Mouse (Mus musculus) thymus, postnatal 0 days (tissue): ENCODE results near the gene 1110051M20Rik. TPM values are rescaled to one million over a fixed set of nuclear protein-coding genes. Genes with fewer than 3 reads are reported as not detected.
"Not testable (repeated sequence)": the region's sequence is repeated elsewhere in the genome, so short reads cannot be mapped to it uniquely, and the experiment has no call there.

Experiments used
- DNase-seq: peaks from one replicate; pipeline ENCODE4 v3.0.0-alpha.2; 2015; ENCODE audit warnings: low spot score
- polyA plus RNA-seq: library from polyadenylated mRNA; unstranded; fragments of >200 nt; fragmentation: Nextera tagmentation; extraction: Ambion mirVana; gene quantifications from 2 replicates; pipeline ENCODE4 v1.2.1, GENCODE M21; 2015

The 1110051M20Rik gene
- 24.5 and 25.2 TPM in 2 replicates for polyA plus RNA-seq

DNA sequence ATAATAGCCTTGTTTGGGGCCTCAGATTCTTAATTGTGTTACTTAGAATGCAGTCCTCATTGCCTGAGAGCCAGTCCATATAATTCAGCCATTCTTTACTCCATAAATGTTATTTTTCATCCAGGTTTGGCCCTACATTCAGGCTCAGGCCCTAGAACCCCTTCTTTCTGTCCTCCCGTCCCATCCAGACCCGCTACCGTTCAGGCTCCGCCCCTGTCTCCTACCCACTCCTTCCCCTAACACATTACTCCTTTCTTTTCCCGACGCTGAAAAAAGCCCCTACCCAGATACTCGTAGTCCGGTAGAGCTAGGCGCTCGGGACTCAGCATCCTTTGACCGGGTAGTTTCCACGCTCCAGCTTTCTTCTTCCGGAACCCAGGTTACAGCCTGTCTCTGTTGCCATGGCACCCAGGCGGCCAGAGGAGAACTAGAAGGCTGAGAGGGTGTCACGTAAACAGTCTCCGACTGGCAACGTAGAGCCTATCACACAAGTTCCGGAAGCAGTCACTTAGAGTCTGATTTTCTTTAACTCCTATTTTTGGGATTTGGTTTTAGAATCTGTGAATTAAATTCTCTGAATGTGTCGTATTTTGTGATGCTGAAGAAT is at the start of gene 1110051M20Rik:
Gene 1110051M20Rik (minus strand): TSS at position 419 of the 607 bp plus-strand sequence.
- peak; percentile 89 for DNase-seq

DNA sequence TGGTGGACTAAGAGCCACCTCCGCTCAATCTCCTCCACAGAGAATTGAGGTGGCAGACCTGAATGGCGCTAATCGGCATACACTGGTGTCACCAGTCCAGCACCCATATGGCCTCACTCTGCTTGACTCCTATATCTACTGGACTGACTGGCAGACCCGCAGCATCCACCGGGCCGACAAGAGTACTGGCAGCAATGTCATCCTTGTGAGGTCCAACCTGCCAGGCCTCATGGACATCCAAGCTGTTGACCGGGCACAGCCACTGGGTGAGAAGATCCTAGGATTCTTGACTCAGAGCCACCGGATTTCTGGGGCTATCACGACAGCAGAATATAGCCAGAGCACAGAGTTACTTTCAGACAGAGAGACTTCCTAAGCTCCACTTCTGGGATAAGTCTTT is 49.5 kb upstream of the 1110051M20Rik start:
- DNase-seq: no peak

DNA sequence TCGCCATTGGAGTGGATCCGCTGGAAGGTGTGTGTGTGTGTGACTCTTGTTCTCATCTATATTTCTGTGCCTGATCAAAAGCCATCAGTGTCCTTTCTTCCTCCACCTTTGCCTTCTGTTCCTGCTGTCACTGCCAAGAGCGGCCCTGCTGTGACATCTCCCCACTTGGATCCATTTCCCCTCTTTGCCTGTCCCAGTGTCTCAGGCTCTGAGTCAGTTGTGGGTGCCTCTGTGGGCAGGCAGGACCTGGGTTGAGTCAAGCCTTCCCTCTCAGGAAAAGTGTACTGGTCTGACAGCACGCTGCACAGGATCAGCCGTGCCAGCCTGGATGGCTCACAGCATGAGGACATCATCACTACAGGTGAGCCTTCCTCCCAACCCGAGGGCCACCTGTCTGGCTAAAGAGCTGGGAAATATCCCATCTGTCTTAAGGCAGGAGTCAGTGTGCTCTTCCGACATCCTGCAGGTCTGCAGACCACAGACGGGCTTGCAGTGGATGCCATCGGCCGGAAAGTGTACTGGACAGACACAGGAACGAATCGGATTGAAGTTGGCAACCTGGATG is 47.6 kb upstream of the 1110051M20Rik start:
- DNase-seq: no peak

- DNase-seq: not testable (repeated sequence)
Observed at GRCm38 (mm10) chr2:91487295-91487694, 42.8 kb upstream of the 1110051M20Rik start.

GRCm38 (mm10) chr2:91485256-91485655 is 40.8 kb upstream of the 1110051M20Rik start:
- no peak for DNase-seq

DNA sequence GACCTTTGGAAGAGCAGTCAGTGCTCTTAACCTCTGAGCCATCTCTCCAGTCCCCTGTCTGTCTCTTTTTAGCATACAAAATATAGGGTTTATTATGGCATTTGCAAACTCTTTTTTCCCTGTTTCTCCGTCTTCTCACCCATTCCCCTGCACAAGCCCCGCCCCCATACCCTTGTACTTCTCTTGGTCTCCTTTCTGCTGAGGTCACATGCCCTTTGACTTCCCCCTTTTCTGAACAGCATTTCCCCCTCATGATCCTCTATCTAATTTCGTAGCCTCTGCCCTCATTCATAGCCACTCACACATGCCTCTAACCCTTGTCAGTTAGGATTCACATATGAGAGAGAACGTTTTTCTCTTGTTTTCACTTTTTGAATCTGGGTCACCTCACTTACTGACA is 40.2 kb upstream of the 1110051M20Rik start:
- DNase-seq: no peak

DNA sequence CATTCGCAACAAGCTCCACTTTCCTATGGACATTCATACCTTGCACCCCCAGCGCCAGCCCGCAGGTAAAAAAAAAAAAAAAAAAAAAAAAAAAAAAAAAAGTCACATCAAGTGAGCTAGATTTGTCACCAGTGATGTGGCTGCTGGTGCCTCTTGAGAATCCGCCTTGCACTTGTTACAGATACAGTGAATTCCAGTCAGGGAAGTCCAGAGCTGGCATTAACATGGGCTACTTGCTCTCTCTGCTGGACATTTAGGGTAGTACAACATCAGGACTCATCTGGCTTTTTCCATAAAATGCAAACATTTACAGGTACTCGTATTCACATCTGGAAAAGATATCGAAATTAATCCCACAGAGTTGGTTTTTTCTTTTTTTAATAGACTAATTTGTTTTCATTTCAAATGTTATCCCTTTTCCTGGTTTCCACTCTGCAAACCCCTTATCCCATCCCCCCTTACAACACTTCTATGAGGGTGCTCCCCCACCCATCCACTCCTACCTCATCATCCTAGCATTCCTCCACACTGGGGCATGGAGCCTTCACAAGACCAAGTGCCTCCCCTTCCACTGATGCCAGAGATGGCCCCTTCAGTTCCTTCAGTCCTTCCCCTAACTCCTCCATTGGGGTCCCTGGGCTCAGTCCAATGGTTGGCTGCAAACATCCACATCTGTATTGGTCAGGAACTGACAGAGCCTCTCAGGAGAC is 36.5 kb upstream of the 1110051M20Rik start:
- DNase-seq: peak; percentile 53

GRCm38 (mm10) chr2:91480399-91480801 is 35.9 kb upstream of the 1110051M20Rik start:
- no peak for DNase-seq

DNA sequence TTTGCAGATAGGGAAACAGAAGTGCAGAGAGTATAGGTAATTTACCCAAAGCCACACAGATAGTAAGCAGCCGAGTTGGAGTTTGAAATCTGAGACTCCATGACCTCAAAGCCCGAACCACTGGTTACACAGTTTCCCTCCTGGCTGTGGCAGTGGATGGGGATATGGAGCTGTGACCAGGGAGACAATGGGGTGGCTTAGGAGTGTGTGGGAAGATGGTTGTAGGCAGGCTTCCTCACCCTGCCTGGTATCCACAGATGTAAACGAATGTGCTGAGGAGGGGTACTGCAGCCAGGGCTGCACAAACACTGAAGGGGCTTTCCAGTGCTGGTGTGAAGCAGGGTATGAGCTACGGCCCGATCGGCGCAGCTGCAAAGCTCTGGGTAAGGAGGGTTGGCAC is 32.3 kb upstream of the 1110051M20Rik start:
- DNase-seq: no peak

- DNase-seq: no peak
Observed at GRCm38 (mm10) chr2:91476251-91476661, 31.8 kb upstream of the 1110051M20Rik start.

DNA sequence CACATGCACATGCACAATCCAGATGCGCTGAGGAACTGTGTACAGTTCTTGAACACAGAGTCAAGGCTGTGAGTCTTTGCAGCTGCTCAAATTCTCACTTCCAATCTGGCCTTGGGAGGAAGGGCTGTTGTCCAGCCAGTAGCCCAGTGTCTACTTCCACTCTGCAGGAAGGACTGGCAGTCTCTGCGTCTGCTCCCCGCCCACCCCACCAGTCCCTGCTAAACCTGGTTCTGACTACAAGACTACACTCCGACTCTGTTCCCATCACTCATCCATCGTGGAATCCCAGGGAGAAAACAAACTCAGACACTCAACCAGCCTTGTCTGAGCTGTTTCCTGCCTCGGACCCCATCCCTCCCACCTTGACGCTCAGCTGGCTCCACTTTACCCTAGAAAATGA is 31.3 kb upstream of the 1110051M20Rik start:
- DNase-seq: no peak

GRCm38 (mm10) chr2:91474358-91474757 is 29.9 kb upstream of the 1110051M20Rik start:
- no peak for DNase-seq

GRCm38 (mm10) chr2:91470055-91470647 is 25.6 kb upstream of the 1110051M20Rik start:
- no peak for DNase-seq

GRCm38 (mm10) chr2:91467613-91468012 is 23.1 kb upstream of the 1110051M20Rik start:
- DNase-seq: no peak

DNA sequence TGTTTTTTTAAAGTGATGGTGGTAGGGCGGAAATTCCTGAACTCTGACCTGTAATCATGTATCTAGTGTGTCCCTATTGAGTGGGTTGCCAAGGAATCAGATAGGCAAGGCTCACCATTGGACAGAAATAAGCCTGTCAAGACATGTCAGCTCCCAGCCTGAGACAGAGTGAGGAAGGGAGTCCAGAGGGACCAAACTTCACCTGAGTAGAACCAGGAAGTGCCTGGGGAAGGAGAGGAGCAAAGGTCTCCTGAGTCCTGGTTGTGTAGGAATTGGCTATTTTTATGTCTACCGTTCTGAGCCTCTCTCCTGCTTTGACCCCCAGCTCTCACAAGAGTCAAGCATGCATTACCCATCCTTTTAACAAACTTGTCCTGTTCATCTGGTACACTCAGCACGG is 21.4 kb upstream of the 1110051M20Rik start:
- DNase-seq: no peak

DNA sequence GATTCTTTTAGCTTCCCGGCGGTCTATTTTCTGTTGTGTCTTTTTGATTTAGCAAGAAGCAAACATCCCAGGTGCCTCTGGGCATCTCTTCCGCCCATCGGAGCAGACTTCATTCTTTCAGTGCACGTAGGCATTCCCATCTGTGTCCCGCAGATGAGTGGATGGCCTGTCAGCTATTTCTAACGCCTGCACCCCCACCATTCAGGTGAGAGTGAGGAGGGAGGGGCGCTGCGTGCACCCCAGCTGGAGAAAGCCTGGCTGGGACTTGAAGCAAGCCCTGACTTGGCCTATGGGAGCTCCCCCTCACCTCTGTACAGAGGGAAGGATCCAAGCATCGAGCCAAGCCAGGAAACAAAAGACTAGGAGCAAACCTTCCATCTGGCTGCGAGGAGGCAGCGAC is 18.2 kb upstream of the 1110051M20Rik start:
- no peak for DNase-seq

DNA sequence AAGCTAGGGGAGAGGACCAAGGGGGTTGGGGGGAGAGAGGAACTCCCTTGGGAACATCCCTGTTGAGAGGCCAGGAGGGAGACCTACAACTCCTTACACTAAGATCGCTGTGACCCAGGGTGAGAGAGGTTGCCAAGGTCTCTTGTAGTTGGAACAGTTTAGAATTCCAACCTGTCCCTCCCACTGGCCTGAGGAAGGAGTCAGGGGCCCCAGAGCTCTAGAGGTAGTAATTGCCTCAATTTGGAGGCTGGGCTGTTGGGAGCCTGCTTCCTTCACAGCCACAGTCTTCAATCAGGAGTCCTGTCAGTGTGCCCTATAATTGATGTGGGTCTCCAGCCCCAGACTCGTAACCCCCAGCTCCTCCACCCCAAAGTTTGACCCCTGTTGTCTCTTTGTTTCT is 17.7 kb upstream of the 1110051M20Rik start:
- DNase-seq: no peak

DNA sequence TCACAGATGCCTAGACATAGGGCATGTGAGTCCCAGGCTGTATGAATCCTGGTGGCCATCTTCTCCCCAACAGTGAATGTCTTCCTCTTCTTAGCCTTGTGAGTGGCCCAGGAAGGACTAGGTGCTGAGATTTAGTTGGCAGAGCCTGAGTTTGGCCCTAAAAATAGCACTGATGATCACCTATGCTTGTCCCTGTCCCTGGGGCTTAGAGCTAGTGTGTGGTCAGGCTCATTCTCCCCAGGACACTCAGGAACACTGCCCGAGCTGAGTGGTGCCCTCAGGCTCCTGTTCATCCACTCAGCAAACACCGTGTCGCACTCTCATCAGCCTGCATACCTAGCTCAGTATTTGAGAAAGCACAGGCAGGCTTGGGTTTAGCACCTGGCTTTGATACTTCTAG is 16.8 kb upstream of the 1110051M20Rik start:
- DNase-seq: no peak

GRCm38 (mm10) chr2:91460771-91461170 is 16.3 kb upstream of the 1110051M20Rik start:
- DNase-seq: no peak

DNA sequence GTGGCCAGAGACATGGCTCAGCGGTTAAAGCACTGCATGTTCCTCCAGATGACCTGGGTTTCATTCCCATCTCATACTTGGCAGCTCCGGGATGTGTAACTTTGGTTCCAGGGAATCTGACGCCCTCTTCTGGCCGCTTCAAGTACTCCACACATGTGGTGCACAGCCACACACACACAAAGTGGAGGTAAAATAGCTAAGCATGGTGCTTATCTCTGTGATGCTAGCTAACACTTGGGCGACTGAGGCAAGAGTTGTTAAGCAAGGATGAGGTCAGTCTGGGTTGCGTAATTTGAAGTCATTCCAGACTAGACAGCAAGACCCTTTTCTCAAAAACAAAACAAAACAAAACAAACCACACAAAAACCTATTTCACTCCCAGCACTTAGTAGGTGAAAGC is 15.6 kb upstream of the 1110051M20Rik start:
- DNase-seq: no peak

DNA sequence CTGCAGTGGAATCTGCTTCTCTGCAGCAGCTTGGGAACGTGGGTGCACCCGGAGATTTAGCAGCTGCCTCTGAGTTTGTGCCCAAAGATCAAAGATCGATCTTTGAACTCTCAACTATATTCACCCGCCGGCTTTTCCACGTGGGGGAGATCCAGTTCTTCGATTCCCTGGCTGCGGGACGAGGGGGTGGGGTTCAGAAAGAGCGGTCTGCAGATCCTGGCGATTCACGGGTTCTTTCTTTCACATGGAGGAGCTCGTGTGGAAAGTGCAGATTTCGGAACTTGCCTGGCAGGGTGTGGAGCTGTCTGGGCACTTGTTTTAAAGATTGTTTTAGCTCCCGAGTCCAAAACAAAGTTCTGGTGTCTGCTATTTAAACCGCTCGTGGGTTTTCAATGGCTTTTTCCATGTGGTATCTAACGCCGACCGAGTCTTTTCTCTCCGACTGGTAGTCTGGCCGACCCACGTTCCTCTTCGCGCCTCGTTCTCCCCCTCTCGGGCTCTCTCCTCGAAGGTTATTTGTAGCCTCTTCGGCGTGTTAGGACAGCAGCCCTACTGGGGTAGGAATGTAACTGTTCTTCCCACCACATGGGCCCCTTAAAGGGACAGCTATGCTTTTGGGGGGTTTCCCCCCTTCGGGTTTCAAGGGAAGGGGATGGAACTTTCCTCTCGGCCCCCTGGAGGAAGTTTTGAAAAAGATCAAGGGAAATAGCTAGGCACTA is 14.3 kb upstream of the 1110051M20Rik start:
- DNase-seq: peak; percentile 8

DNA sequence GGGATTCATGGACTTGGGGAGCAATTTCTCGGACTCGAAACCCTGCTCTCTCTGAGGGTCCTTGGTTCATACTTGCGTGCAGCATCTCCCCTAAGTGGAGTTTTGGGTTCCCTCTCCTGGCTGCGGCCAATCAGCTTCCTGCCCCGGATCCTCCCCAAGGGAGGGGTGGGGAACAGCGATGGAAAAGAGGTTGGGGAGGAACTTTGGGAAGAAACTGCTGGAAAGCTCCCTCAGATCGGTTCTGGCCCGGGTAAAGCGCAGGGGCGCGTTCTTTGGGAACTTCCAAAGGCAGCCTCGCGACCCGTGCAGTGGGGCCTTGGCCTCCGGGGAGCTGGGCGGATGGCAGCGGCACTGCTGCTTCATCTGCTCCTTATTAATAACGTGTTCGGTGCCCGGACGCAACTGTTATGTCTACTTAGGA is 13.8 kb upstream of the 1110051M20Rik start:
- DNase-seq: peak; percentile 21
